Mouse (Mus musculus) ES-Bruce4 (cell line): ENCODE results near the gene Prr7.

Experiments
- CTCF ChIP-seq: IDR thresholded peaks from one replicate; pipeline ENCODE4 v1.8.1; 2011; ENCODE audit warnings: low read depth, low read length
- POLR2A ChIP-seq: IDR thresholded peaks from one replicate; pipeline ENCODE4 v1.8.1; 2011; ENCODE audit warnings: low read length; ENCODE audit not compliant: insufficient read depth

DNA sequence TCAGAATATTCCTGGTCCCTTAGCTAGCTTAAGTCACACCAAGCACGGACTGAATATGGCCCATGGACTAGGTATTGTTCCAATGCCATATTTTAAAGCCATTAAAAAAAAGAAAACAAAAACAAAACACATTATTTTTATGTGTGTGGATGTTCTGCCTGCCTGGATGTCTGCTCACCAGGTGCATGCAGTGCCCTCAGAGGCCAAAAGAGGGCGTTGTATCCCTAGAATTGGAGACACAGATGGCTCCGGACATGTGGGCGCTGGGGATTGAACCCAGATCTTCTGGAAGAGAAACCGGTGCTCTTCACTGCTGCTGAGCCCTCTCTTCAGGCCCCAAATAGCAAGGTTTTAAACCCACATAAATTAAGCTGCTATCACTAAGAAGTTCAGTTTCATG lies 14.0 kb downstream of the Prr7 start:
- TF ChIP-seq POLR2A (no peak), CTCF (peak; percentile 78)
